Mouse (Mus musculus) megakaryocyte, adult 5-6 weeks (primary cell): ENCODE measurements around the gene 4931409K22Rik. TPM values are rescaled to one million over a fixed set of nuclear protein-coding genes. Genes with fewer than 3 reads are reported as not detected.

Experiments used
- ATAC-seq: 2 replicates; pipeline ENCODE4 v1.8.0; 2016; ENCODE audit warnings: mild to moderate bottlenecking, inconsistent platforms; ENCODE audit not compliant: poor library complexity, severe bottlenecking
- total RNA-seq, 2 experiments: library from RNA; stranded (forward) in 1 of 2; stranded (reverse) in 1 of 2; fragments of 153-499, 151-499 nt in 1 of 2; fragments of 221-1000, 200-1000 nt in 1 of 2; gene quantifications; 2 replicates each; pipeline versions ENCODE4 v1.2.3 to v1.2.4; 2015 to 2017

Gene 4931409K22Rik
- total RNA-seq, 2 experiments from 2014 or later: not detected

DNA sequence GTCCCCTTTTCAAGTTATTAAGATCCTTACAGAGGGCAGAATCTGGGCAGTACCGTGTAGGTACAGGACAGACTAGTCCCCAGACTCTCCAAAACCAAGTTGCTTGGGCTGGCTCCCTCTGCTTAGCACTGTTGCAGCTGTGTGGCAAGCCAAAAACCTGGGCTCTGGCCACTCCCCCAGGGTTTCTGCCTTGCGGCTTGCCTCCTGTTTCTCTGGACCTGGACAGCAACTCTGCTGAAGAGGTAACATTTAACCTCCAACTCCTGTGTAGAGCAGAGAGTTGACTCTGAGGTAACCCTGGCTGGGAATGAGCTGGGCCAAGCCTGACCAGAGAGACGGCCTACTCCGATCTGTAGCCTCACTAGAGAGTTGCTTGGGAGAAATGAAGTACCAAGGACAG is 53.8 kb downstream of the 4931409K22Rik start:
- no peak for ATAC-seq

- no peak for ATAC-seq
Measured at GRCm38 (mm10) chr5:24500851-24501250, 55.8 kb downstream of the 4931409K22Rik start.

DNA sequence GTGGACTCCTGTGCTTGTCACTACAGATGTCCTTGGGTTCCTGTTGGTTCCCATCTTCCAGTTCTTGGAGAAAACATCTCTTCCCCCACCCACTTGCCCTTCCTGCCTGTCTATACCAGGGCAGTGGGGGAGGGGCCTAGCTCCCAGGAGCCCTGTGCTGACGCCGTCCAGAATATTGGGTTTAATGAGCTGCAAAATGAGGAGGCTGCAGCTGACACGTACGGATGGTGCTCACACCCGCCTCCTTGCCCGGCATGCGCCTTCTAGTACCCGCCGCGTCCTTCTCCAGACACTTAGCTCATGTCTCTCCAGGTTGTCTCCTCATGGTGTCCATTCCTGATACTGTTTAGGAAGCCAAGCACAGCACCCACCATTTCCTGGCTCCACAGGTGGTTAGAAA is 57.5 kb downstream of the 4931409K22Rik start:
- no peak for ATAC-seq

DNA sequence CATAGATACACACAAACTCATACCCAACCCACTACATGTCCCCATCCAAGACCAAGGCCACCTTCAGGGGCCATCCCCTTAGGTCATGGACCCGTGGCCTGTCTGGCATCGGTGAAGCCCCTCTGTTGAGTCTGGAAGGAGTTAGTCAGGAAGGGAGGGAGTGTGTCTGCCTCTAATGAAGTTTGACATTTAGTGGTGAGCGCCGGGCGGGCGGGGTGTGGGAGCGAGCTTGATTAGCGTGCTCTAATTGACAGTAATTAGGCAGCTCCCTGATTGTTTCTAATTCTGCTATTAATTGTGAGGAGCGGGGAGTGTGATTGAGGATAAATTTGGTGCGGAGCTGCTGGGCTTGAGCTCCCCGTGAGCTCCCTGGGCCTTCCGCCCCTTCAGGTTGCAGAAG is 59.1 kb downstream of the 4931409K22Rik start:
- no peak for ATAC-seq

DNA sequence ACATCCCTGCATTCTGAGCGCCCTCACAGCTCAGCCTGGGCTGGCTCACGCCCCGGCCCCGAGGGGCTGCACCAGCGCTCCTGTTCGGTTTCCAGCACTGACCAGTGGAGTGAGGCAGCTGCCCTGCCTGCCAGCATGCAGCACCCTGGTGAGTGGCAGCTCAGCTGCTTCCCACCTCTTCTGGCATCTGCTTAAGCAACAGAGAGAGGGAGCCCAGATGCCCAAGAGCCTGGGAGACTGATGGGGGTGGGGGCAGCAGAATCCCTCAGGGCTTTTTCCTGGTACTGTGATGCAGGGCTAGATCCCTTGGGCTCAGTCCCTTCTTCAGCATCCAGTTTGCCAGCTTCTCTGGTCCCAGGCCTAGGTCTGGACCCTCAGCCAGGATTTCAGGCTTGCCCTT is 59.9 kb downstream of the 4931409K22Rik start:
- no peak for ATAC-seq

DNA sequence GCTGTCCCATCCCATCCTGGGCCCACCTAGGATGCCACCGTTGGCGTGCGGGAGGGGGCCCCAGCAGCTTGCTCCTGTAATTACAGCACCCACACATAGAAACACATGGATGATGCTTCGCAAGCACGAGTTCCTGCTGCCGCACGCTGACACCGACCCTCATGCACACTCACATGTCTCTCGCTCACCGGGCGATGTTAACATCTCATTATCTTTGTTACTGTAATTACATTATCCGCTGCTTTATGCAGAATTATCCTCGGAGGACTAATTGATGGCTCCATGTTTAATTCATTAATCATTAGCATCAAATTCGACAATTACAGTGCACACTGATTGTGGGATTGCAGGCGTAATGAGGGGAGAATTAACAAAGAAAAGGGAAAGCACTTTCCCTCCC is 61.6 kb downstream of the 4931409K22Rik start:
- ATAC-seq: no peak

Other genes with a start within 250 kb of the 4931409K22Rik start
- gene Kcnh2, start 205.2 kb downstream of the 4931409K22Rik start, total RNA-seq (2015): not detected in 2 replicates
- gene Kcnh2, start 205.2 kb downstream of the 4931409K22Rik start, total RNA-seq (2017): not detected in 2 replicates
- gene Nos3, start 192.0 kb downstream of the 4931409K22Rik start, total RNA-seq (2015): 0.05 and 0.25 TPM in 2 replicates
- gene Nos3, start 192.0 kb downstream of the 4931409K22Rik start, total RNA-seq (2017): 0.16 and 0.29 TPM in 2 replicates
- gene Atg9b, start 164.7 kb downstream of the 4931409K22Rik start, total RNA-seq (2015): 0.33 and 0.50 TPM in 2 replicates
- gene Atg9b, start 164.7 kb downstream of the 4931409K22Rik start, total RNA-seq (2017): 2.2 and 2.7 TPM in 2 replicates
- 9.3 and 13.9 TPM in 2 replicates for gene Abcb8, start 163.1 kb downstream of the 4931409K22Rik start, total RNA-seq (2015)
- 3.3 and 5.6 TPM in 2 replicates for gene Abcb8, start 163.1 kb downstream of the 4931409K22Rik start, total RNA-seq (2017)
- not detected in 2 replicates for gene Asic3, start 143.4 kb downstream of the 4931409K22Rik start, total RNA-seq (2015)
- gene Asic3, start 143.4 kb downstream of the 4931409K22Rik start, total RNA-seq (2017): not detected in 2 replicates
- gene Cdk5, start 133.3 kb downstream of the 4931409K22Rik start, total RNA-seq (2015): 18.2 and 27.5 TPM in 2 replicates
- 16.9 and 18.2 TPM in 2 replicates for gene Cdk5, start 133.3 kb downstream of the 4931409K22Rik start, total RNA-seq (2017)
- 17.2 and 19.9 TPM in 2 replicates for gene Slc4a2, start 133.0 kb downstream of the 4931409K22Rik start, total RNA-seq (2015)
- gene Slc4a2, start 133.0 kb downstream of the 4931409K22Rik start, total RNA-seq (2017): 34.2 and 40.0 TPM in 2 replicates
- 33.4 and 42.2 TPM in 2 replicates for gene Fastk, start 111.5 kb downstream of the 4931409K22Rik start, total RNA-seq (2015)
- 21.7 and 22.3 TPM in 2 replicates for gene Fastk, start 111.5 kb downstream of the 4931409K22Rik start, total RNA-seq (2017)
- gene Tmub1, start 109.0 kb downstream of the 4931409K22Rik start, total RNA-seq (2015): 11.3 and 13.4 TPM in 2 replicates
- 11.7 and 20.9 TPM in 2 replicates for gene Tmub1, start 109.0 kb downstream of the 4931409K22Rik start, total RNA-seq (2017)
- 12.1 and 14.2 TPM in 2 replicates for gene Agap3, start 104.6 kb downstream of the 4931409K22Rik start, total RNA-seq (2015)
- gene Agap3, start 104.6 kb downstream of the 4931409K22Rik start, total RNA-seq (2017): 19.7 and 23.9 TPM in 2 replicates
- gene Gbx1, start 29.6 kb downstream of the 4931409K22Rik start, total RNA-seq (2015): not detected in 2 replicates
- not detected in 2 replicates for gene Gbx1, start 29.6 kb downstream of the 4931409K22Rik start, total RNA-seq (2017)
- gene Asb10, start 15.8 kb downstream of the 4931409K22Rik start, total RNA-seq (2015): not detected in 2 replicates
- not detected in 2 replicates for gene Asb10, start 15.8 kb downstream of the 4931409K22Rik start, total RNA-seq (2017)
- 18.1 and 24.0 TPM in 2 replicates for gene Abcf2, start 20.7 kb upstream of the 4931409K22Rik start, total RNA-seq (2015)
- 53.7 and 54.5 TPM in 2 replicates for gene Abcf2, start 20.7 kb upstream of the 4931409K22Rik start, total RNA-seq (2017)
- 5.0 and 5.1 TPM in 2 replicates for gene Chpf2, start 29.9 kb upstream of the 4931409K22Rik start, total RNA-seq (2015)
- gene Chpf2, start 29.9 kb upstream of the 4931409K22Rik start, total RNA-seq (2017): 11.3 and 13.5 TPM in 2 replicates
- gene Smarcd3, start 67.6 kb upstream of the 4931409K22Rik start, total RNA-seq (2015): not detected in 2 replicates
- gene Smarcd3, start 67.6 kb upstream of the 4931409K22Rik start, total RNA-seq (2017): 0.07 TPM in 1 of 2 replicates, not detected in the other
- 38.3 and 39.9 TPM in 2 replicates for gene Nub1, start 128.7 kb upstream of the 4931409K22Rik start, total RNA-seq (2015)
- 61.5 and 67.3 TPM in 2 replicates for gene Nub1, start 128.7 kb upstream of the 4931409K22Rik start, total RNA-seq (2017)
- 0.18 TPM in 1 of 2 replicates, not detected in the other for gene Wdr86, start 173.9 kb upstream of the 4931409K22Rik start, total RNA-seq (2015)
- 0.12 and 0.55 TPM in 2 replicates for gene Wdr86, start 173.9 kb upstream of the 4931409K22Rik start, total RNA-seq (2017)
- gene Crygn, start 201.2 kb upstream of the 4931409K22Rik start, total RNA-seq (2015): 2.3 and 3.7 TPM in 2 replicates
- not detected in 2 replicates for gene Crygn, start 201.2 kb upstream of the 4931409K22Rik start, total RNA-seq (2017)